Mouse (Mus musculus) NIH3T3 (cell line): Measurements from ENCODE around the gene Baiap2l2.

ENCODE experiments used
- DNase-seq: peaks from one replicate; pipeline ENCODE4 v3.0.0-alpha.2; 2012; ENCODE audit warnings: low read depth

Baiap2l2 gene

GRCm38 (mm10) chr15:79285399-79285798, at the start of gene Baiap2l2:
Gene Baiap2l2, minus strand, starts transcription at chr15:79285537.
- DNase-seq, result no peak

GRCm38 (mm10) chr15:79333409-79333808, 48.1 kb upstream of the Baiap2l2 start:
- DNase-seq, result peak; percentile 74

- no peak for DNase-seq
Measured at GRCm38 (mm10) chr15:79330521-79330920, 45.2 kb upstream of the Baiap2l2 start.

GRCm38 (mm10) chr15:79329979-79330363, 44.6 kb upstream of the Baiap2l2 start:
- DNase-seq, result no peak

GRCm38 (mm10) chr15:79329346-79329978, 44.1 kb upstream of the Baiap2l2 start:
- DNase-seq, result peak; percentile 38

- DNase-seq, result no peak
Measured at GRCm38 (mm10) chr15:79328939-79329275, 43.6 kb upstream of the Baiap2l2 start.

GRCm38 (mm10) chr15:79328058-79328938, 43.0 kb upstream of the Baiap2l2 start, which contains the start of gene Pla2g6:
Gene Pla2g6, minus strand, starts transcription at chr15:79328390.
- DNase-seq, result peak; percentile 100

GRCm38 (mm10) chr15:79326971-79327961, 41.9 kb upstream of the Baiap2l2 start:
- peak; percentile 69 for DNase-seq

GRCm38 (mm10) chr15:79326264-79326663, 40.9 kb upstream of the Baiap2l2 start:
- DNase-seq, result no peak

GRCm38 (mm10) chr15:79325742-79326141, 40.4 kb upstream of the Baiap2l2 start:
- no peak for DNase-seq

GRCm38 (mm10) chr15:79324373-79324772, 39.0 kb upstream of the Baiap2l2 start:
- DNase-seq, result no peak

- no peak for DNase-seq
Measured at GRCm38 (mm10) chr15:79323791-79324155, 38.4 kb upstream of the Baiap2l2 start.

GRCm38 (mm10) chr15:79322991-79323790, 37.9 kb upstream of the Baiap2l2 start:
- peak; percentile 46 for DNase-seq

GRCm38 (mm10) chr15:79322281-79322990, 37.1 kb upstream of the Baiap2l2 start:
- peak; percentile 60 for DNase-seq

- DNase-seq, result no peak
Measured at GRCm38 (mm10) chr15:79321733-79322190, 36.4 kb upstream of the Baiap2l2 start.

GRCm38 (mm10) chr15:79313848-79314369, 28.6 kb upstream of the Baiap2l2 start:
- no peak for DNase-seq

- no peak for DNase-seq
Measured at GRCm38 (mm10) chr15:79307861-79308260, 22.5 kb upstream of the Baiap2l2 start.

- DNase-seq, result no peak
Measured at GRCm38 (mm10) chr15:79306043-79306637, 20.8 kb upstream of the Baiap2l2 start.

GRCm38 (mm10) chr15:79304832-79305231, 19.5 kb upstream of the Baiap2l2 start:
- no peak for DNase-seq

- DNase-seq, result no peak
Measured at GRCm38 (mm10) chr15:79303725-79304124, 18.4 kb upstream of the Baiap2l2 start.
